ENCODE assay signal across 19 mouse cellular contexts in genomic region chr19:55525056-55525455, GRCm38 (mm10).
DNase-seq lines count a peak whose midpoint lies in the region; ATAC-seq and TF ChIP-seq lines count a peak whose summit lies in the region.
"Had no signal": no experiment of that assay in that cellular context is flagged by ENCODE, and none has a peak within 500 bp of the region (broad histone marks: within the 10 kb centered on the region; RNA-seq: fewer than 3 reads in every experiment).

No protein-coding gene starts in this region.

- no peaks in the 10 kb centered on the region for H3K4me1 ChIP-seq in forebrain, postnatal 0 days (ENCODE audit: insufficient read depth)
- H3K4me1 ChIP-seq in forebrain, embryonic 11.5 days (replicated peaks; ENCODE audit: control insufficient read depth, insufficient read depth, low read length): no peaks in the 10 kb centered on the region
- H3K4me1 ChIP-seq in hindbrain, embryonic 12.5 days: no peaks in the 10 kb centered on the region
- no peaks in the 10 kb centered on the region for H3K4me1 ChIP-seq in hindbrain, embryonic 14.5 days (replicated peaks; ENCODE audit: control insufficient read depth, insufficient read depth, low read length)
- peaks cover 46% of the 10 kb centered on the region for H3K4me1 ChIP-seq in limb, embryonic 12.5 days (replicated peaks)
- H3K4me1 ChIP-seq: forebrain, embryonic 15.5 days; intestine, embryonic 15.5 days had no signal

- peak; percentile 21 for DNase-seq in forebrain, postnatal 0 days
- no peak for DNase-seq in forebrain, embryonic 11.5 days (ENCODE audit: low spot score)
- DNase-seq in hindbrain, embryonic 14.5 days (ENCODE audit: low spot score): no peak
- DNase-seq in brain, embryonic 14.5 days (ENCODE audit: low read depth): peak; percentile 33
- no peak for DNase-seq in adrenal gland, postnatal 25 days
- DNase-seq in kidney, postnatal 36 days: no peak
- DNase-seq: adrenal gland, postnatal 10 days; cerebellum, adult 9-11 months; embryo, embryonic 11 days; gastrocnemius, postnatal 10 days; liver, embryonic 13.5 days had no signal

- H3K27me3 ChIP-seq in forebrain, postnatal 0 days (ENCODE audit: insufficient read depth, low read length): no peaks in the 10 kb centered on the region
- H3K27me3 ChIP-seq in forebrain, embryonic 11.5 days (ENCODE audit: control insufficient read depth, insufficient read depth, low read length): no peaks in the 10 kb centered on the region
- H3K27me3 ChIP-seq in hindbrain, embryonic 12.5 days: no peaks in the 10 kb centered on the region
- H3K27me3 ChIP-seq in hindbrain, embryonic 14.5 days (ENCODE audit: control insufficient read depth, insufficient read depth, low read length): no peaks in the 10 kb centered on the region
- no peaks in the 10 kb centered on the region for H3K27me3 ChIP-seq in limb, embryonic 12.5 days
- H3K27me3 ChIP-seq: CH12.LX; forebrain, embryonic 15.5 days; heart, embryonic 15.5 days; intestine, embryonic 15.5 days; liver, embryonic 13.5 days; midbrain, embryonic 15.5 days had no signal

- H3K36me3 ChIP-seq in forebrain, postnatal 0 days (ENCODE audit: insufficient read depth): no peaks in the 10 kb centered on the region
- no peaks in the 10 kb centered on the region for H3K36me3 ChIP-seq in forebrain, embryonic 11.5 days (ENCODE audit: control insufficient read depth, insufficient read depth, low read length)
- no peaks in the 10 kb centered on the region for H3K36me3 ChIP-seq in hindbrain, embryonic 12.5 days
- no peaks in the 10 kb centered on the region for H3K36me3 ChIP-seq in hindbrain, embryonic 14.5 days (replicated peaks; ENCODE audit: control insufficient read depth, insufficient read depth)
- no peaks in the 10 kb centered on the region for H3K36me3 ChIP-seq in limb, embryonic 12.5 days
- H3K36me3 ChIP-seq: forebrain, embryonic 15.5 days; heart, embryonic 15.5 days; intestine, embryonic 15.5 days; liver, embryonic 13.5 days; midbrain, embryonic 15.5 days had no signal

- no peak overlapping the region for H3K27ac ChIP-seq in forebrain, postnatal 0 days (ENCODE audit: low read depth, low read length)
- no peak overlapping the region for H3K27ac ChIP-seq in forebrain, embryonic 11.5 days (ENCODE audit: low read depth, low read length)
- peak overlapping the region; percentile 17; the same call in 1 of the 2 replicates for H3K27ac ChIP-seq in hindbrain, embryonic 12.5 days
- no peak overlapping the region for H3K27ac ChIP-seq in hindbrain, embryonic 14.5 days
- H3K27ac ChIP-seq in limb, embryonic 12.5 days: peak overlapping the region; percentile 73
- H3K27ac ChIP-seq: forebrain, embryonic 15.5 days; heart, embryonic 15.5 days; intestine, embryonic 15.5 days; liver, embryonic 13.5 days; midbrain, embryonic 15.5 days had no signal

- no peak overlapping the region for H3K4me2 ChIP-seq in forebrain, postnatal 0 days (ENCODE audit: low read depth)
- no peak overlapping the region for H3K4me2 ChIP-seq in forebrain, embryonic 11.5 days (ENCODE audit: low read depth, low read length, severe bottlenecking)
- no peak overlapping the region for H3K4me2 ChIP-seq in hindbrain, embryonic 12.5 days (replicated peaks)
- H3K4me2 ChIP-seq in hindbrain, embryonic 14.5 days (replicated peaks): no peak overlapping the region
- H3K4me2 ChIP-seq in limb, embryonic 12.5 days: no peak overlapping the region
- H3K4me2 ChIP-seq: forebrain, embryonic 15.5 days; heart, embryonic 15.5 days; intestine, embryonic 15.5 days; liver, embryonic 13.5 days; midbrain, embryonic 15.5 days had no signal

- 53% methylated on average over 3 of the region's 3 CpGs for WGBS in forebrain, postnatal 0 days
- 78% methylated on average over 3 of the region's 3 CpGs for WGBS in forebrain, embryonic 11.5 days
- WGBS in hindbrain, embryonic 12.5 days: 74% methylated on average over 3 of the region's 3 CpGs
- 82% methylated on average over 3 of the region's 3 CpGs for WGBS in hindbrain, embryonic 14.5 days
- WGBS in limb, embryonic 12.5 days: 37% methylated on average over 3 of the region's 3 CpGs

- TF ChIP-seq POLR2A in brain, embryonic 14.5 days (IDR thresholded peaks at IDR 0.05; ENCODE audit: borderline replicate concordance, extremely low read depth, insufficient read depth, insufficient read length, poor library complexity, severe bottlenecking): no peak

- H3K4me3 ChIP-seq in forebrain, postnatal 0 days (ENCODE audit: low read depth, low read length): no peak overlapping the region
- no peak overlapping the region for H3K4me3 ChIP-seq in forebrain, embryonic 11.5 days (ENCODE audit: low read depth, low read length)
- no peak overlapping the region for H3K4me3 ChIP-seq in hindbrain, embryonic 12.5 days
- H3K4me3 ChIP-seq in hindbrain, embryonic 14.5 days (replicated peaks; ENCODE audit: low read length): no peak overlapping the region
- no peak overlapping the region for H3K4me3 ChIP-seq in limb, embryonic 12.5 days (replicated peaks)
- H3K4me3 ChIP-seq: erythroblast, embryonic 14.5 days; forebrain, embryonic 15.5 days; heart, embryonic 15.5 days; intestine, embryonic 15.5 days; liver, embryonic 13.5 days; midbrain, embryonic 15.5 days had no signal

- TF ChIP-seq CTCF in forebrain, postnatal 0 days (IDR thresholded peaks at IDR 0.05; ENCODE audit: low read depth): no peak
- TF ChIP-seq CTCF in brain, embryonic 14.5 days (IDR thresholded peaks at IDR 0.05; ENCODE audit: borderline replicate concordance, extremely low read depth, insufficient read depth, insufficient read length): no peak

- H3K9me3 ChIP-seq in forebrain, postnatal 0 days (ENCODE audit: low read length): no peaks in the 10 kb centered on the region
- no peaks in the 10 kb centered on the region for H3K9me3 ChIP-seq in forebrain, embryonic 11.5 days (ENCODE audit: control insufficient read depth, low read length)
- H3K9me3 ChIP-seq in hindbrain, embryonic 12.5 days (replicated peaks): no peaks in the 10 kb centered on the region
- H3K9me3 ChIP-seq in hindbrain, embryonic 14.5 days (ENCODE audit: control insufficient read depth, low read length): no peaks in the 10 kb centered on the region
- no peaks in the 10 kb centered on the region for H3K9me3 ChIP-seq in limb, embryonic 12.5 days
- H3K9me3 ChIP-seq: forebrain, embryonic 15.5 days; heart, embryonic 15.5 days; intestine, embryonic 15.5 days; liver, embryonic 13.5 days; midbrain, embryonic 15.5 days had no signal

- no peak overlapping the region for H3K9ac ChIP-seq in forebrain, postnatal 0 days
- no peak overlapping the region for H3K9ac ChIP-seq in forebrain, embryonic 11.5 days (ENCODE audit: low read length)
- H3K9ac ChIP-seq in hindbrain, embryonic 12.5 days: no peak overlapping the region
- no peak overlapping the region for H3K9ac ChIP-seq in hindbrain, embryonic 14.5 days
- no peak overlapping the region for H3K9ac ChIP-seq in limb, embryonic 12.5 days (replicated peaks)
- H3K9ac ChIP-seq: forebrain, embryonic 15.5 days; heart, embryonic 15.5 days; intestine, embryonic 15.5 days; liver, embryonic 13.5 days; midbrain, embryonic 15.5 days had no signal

- ATAC-seq in forebrain, postnatal 0 days: peak; percentile 68
- no peak for ATAC-seq in forebrain, embryonic 11.5 days (replicated peaks; ENCODE audit: low FRiP score)
- no peak for ATAC-seq in hindbrain, embryonic 12.5 days (ENCODE audit: low FRiP score)
- ATAC-seq in hindbrain, embryonic 14.5 days (ENCODE audit: low FRiP score): no peak
- no peak for ATAC-seq in limb, embryonic 12.5 days (ENCODE audit: insufficient number of reproducible peaks, insufficient read depth, low FRiP score, low TSS enrichment, low read depth)
- ATAC-seq: forebrain, embryonic 15.5 days; intestine, embryonic 15.5 days; midbrain, embryonic 15.5 days had no signal

Comparison
In these comparisons a context has a peak if more than half of its experiments do, and no peak if none do; other contexts are left out.
1. DNase-seq: peak in forebrain, postnatal 0 days (single experiment) and brain, embryonic 14.5 days (single experiment); none in forebrain, embryonic 11.5 days (single experiment), hindbrain, embryonic 14.5 days (single experiment), adrenal gland, postnatal 25 days (single experiment) and kidney, postnatal 36 days (0 of 2).
2. H3K27ac ChIP-seq: peak in hindbrain, embryonic 12.5 days (single experiment) and limb, embryonic 12.5 days (single experiment); none in forebrain, postnatal 0 days (single experiment), forebrain, embryonic 11.5 days (single experiment) and hindbrain, embryonic 14.5 days (single experiment).